Mouse (Mus musculus) activated CD4-positive, CD25-positive, alpha-beta regulatory T cell (primary cell): ENCODE data around the gene Ttc30a2. TPM values are rescaled to one million over a fixed set of nuclear protein-coding genes. Genes with fewer than 3 reads are reported as not detected.

Source experiments
- polyA plus RNA-seq, 2 experiments: library from polyadenylated mRNA; unstranded; fragments of 100-300 nt; shearing (Covaris generic); gene quantifications; one replicate each; pipeline ENCODE4 v1.2.1; 2017

Gene Ttc30a2
- under 1 TPM in 1 of 2 experiments, not detected in 1; 0.42 TPM for polyA plus RNA-seq

GRCm38 (mm10) chr2:75977752-75978368, at the start of gene Ttc30a2:
TSS of gene Ttc30a2 (minus strand) at chr2:75978170.

GRCm38 (mm10) chr2:75981440-75982081, 3.6 kb upstream of the Ttc30a2 start, which contains the start of gene Ttc30a1:
TSS of gene Ttc30a1 (minus strand) at chr2:75981967.

GRCm38 (mm10) chr2:75938117-75939063, 39.6 kb downstream of the Ttc30a2 start, which contains the start of gene Ttc30b:
TSS of gene Ttc30b (minus strand) at chr2:75938585.

Other genes starting within 250 kb of the Ttc30a2 start
- gene Agps, start 146.0 kb downstream of the Ttc30a2 start, polyA plus RNA-seq = 10 to 100 TPM; 49.0 to 50.8 TPM
- 1 to 10 TPM; 1.6 to 2.2 TPM for gene Ttc30b, start 39.6 kb downstream of the Ttc30a2 start, polyA plus RNA-seq
- gene Ttc30a1, start 3.8 kb upstream of the Ttc30a2 start, polyA plus RNA-seq = 1 to 10 TPM in 1 of 2 experiments, under 1 TPM in 1; 0.70 to 1.6 TPM